Mouse (Mus musculus): ENCODE measurements around the gene Nr4a2.

The Nr4a2 gene

DNA sequence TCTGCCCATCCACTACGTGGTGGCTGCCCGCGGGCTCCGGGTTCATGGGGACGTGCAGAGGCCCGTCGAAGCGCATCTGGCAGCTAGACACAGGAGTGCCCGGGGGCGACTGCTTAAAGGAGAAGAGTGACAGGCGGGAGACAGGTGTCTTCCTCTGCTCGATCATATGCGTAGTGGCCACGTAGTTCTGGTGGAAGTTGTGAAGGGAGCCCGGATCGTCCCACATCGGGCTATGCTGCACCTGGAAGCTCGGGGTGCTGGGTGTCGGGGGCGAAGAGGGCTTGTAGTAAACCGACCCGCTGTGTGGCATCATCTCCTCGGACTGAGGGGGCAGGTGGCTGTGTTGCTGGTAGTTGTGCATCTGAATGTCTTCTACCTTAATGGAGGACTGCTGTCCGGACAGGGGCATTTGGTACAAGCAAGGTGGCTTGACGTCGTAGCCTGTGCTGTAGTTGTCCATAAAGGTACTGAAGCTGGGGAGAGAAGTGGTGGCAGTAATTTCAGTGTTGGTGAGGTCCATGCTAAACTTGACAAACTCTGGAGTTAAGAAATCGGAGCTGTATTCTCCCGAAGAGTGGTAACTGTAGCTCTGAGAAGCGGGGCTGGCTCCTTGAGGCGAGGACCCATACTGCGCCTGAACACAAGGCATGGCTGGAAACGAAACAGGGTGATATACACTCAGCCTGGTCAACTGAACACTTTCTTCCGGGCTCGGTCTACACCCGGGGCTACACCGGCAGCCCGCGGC is 11.8 kb downstream of the Nr4a2 start:
- DNase-seq (ENCODE audit: low spot score): no peak

GRCm38 (mm10) chr2:57111011-57111790 is 12.6 kb downstream of the Nr4a2 start:
- no peak for DNase-seq (ENCODE audit: low spot score)

- DNase-seq (ENCODE audit: low spot score): no peak
Observed at GRCm38 (mm10) chr2:57110401-57110800, 13.4 kb downstream of the Nr4a2 start.

DNA sequence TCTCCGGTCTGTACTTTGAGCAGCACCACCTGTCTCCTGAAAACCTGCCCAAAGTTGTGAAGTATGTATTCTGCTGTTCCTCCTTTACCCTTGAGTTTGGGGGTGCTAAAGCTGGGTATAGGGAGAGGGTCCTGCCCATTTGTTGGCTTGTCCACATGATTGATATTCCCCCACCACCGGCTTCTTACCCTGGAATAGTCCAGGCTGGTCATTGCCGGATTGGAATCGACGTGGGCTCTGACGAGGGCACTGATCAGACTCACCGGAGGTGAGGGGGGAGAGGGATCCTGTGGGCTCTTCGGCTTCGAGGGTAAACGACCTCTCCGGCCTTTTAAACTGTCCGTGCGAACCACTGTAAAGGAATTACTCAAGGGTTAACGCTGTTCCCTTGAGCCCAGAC is 13.9 kb downstream of the Nr4a2 start:
- no peak for DNase-seq (ENCODE audit: low spot score)

- no peak for DNase-seq (ENCODE audit: low spot score)
Observed at GRCm38 (mm10) chr2:57109301-57109700, 14.5 kb downstream of the Nr4a2 start.

GRCm38 (mm10) chr2:57108349-57108930 is 15.4 kb downstream of the Nr4a2 start:
- DNase-seq (ENCODE audit: low spot score): no peak

DNA sequence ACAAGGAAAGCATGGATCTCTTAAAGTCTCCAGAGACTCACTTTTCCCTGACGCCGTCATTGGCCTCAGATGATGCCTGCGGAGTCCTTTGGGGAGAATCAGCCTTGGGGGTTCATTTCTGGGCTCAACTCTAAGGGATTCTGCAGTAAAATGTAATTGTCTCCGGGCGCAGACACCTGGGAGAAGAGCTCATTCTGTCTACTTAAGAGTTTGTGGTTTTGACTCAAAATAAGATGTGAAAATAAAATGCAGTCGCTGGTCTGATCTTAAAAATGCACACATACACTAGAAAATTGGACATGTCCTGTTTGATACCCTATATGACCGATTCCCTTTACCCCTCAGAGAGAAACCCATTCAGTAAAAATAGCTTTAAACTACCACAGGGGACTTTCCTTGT is 18.4 kb downstream of the Nr4a2 start:
- DNase-seq (ENCODE audit: low spot score): no peak

DNA sequence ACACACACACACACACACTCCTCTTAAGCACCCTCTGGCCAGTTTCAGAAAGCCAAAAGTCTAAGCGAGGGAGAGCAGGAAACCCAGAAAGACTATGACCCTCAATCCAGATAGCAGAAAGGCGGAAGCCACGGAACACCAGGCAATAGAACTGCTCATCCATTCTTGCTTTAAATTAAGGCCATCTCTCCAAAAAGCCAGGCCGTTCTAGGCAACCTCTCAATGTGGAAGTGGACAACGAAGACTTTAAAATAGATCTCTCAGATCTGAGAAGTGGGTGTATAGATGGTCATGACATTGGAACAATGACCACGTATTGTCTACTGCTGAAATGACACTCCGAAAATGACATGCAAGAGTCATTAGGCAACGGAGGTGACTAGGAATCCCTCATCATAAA is 19.1 kb downstream of the Nr4a2 start:
- no peak for DNase-seq (ENCODE audit: low spot score)

- no peak for DNase-seq (ENCODE audit: low spot score)
Observed at GRCm38 (mm10) chr2:57103845-57104660, 19.8 kb downstream of the Nr4a2 start.

- DNase-seq (ENCODE audit: low spot score): no peak
Observed at GRCm38 (mm10) chr2:57102856-57103844, 20.7 kb downstream of the Nr4a2 start.

GRCm38 (mm10) chr2:57102091-57102855 is 21.5 kb downstream of the Nr4a2 start:
- peak; percentile 44 for DNase-seq (ENCODE audit: low spot score)

DNA sequence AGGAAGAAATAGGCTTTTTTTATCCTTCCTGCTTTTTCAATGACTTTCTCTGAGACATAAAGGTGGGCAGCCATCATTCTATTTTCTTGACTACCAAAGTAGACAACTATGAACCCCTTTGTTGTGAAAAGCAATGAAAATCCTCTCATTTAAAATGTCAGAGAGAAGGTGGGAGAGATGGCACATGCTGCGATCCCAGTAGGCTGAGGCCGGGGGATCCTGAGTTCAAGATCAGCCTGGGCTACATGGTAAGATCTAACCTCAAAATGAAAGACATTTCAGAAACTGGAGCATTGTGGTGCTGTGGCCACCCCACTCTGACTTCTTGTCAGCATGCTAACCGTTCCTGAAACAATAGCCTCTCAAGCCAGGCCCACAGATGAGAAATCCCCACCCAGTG is 23.6 kb downstream of the Nr4a2 start:
- no peak for DNase-seq (ENCODE audit: low spot score)

GRCm38 (mm10) chr2:57072452-57072851 is 51.4 kb downstream of the Nr4a2 start:
- no peak for DNase-seq (ENCODE audit: low spot score)

DNA sequence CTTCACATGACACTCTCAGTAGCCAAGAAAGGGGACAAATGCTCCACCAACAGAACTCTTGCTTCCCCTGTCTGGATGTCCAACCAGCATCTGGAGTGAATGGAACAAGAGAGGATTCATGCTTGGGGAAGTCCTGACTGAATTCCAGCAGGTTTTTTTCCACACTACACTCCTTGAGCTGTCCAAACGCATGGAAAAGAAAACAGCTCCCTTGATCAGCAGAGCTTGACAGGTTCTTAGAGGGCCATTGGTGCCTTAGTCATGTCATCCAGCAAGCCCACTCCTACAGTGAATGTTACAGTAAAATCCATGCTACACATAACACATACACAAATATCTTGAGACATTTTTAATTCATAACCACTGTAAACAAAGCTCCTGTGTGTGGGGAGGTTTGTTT is 60.3 kb downstream of the Nr4a2 start:
- DNase-seq (ENCODE audit: low spot score): no peak
